Mouse (Mus musculus) kidney, postnatal 14 days (tissue): ENCODE results near the gene Epha4.

Experiments
- DNase-seq: peaks from one replicate; pipeline ENCODE4 v3.0.0; 2022; ENCODE audit warnings: mixed read lengths

Gene Epha4

GRCm38 (mm10) chr1:77440512-77440911 is 74.4 kb downstream of the Epha4 start:
- DNase-seq: no peak

DNA sequence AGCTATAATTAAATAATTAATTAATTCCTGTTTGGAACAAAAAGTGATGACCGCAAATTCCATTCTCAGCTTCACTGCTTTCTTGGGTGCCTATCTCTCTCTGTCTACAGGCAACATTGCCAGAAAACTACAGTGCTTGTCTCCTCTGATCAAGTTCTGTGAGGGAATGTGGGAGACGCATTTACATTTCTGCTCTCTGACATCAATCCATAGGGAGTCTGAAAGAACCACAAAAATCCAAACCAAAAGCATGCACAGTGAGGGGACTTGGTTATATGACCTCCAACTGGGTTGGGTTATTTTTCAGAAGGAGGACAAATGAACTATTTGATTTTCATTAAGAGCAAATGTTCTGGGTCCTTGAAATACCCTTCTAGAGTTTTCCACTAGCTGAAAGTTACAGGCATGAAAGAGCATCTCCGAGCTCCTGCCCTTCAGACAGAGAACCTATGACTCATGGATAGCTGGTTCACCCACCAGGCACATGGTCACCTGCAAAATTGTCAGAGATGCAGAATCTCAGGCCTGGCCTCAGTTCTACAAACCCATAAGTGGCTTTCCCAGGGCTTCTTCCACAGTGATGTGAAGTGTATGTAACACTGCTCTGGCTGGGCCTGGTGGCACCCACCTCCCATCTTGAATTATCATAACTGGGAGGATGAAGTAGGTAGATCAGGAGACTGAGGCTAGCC is 75.4 kb downstream of the Epha4 start:
- DNase-seq: no peak

DNA sequence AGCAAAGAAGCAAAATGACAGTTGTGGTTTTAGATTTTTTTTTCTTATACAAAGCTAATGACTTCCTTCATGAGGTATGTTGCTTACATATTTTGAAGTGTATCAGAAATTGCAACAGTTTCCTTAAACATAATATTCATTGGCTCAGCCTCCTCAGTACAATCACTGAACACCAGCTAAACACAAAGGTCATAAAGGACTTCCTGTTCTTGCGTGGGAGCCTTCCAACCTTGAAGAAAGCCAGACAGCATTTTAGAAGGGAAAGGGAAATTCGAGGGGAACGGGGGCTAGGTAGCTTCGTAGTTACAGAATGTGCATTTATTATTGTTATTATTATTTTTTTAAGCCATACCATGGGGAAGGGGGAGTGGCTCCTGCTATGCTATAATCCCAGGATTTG is 76.2 kb downstream of the Epha4 start:
- no peak for DNase-seq

- no peak for DNase-seq
These were observed 76.8 kb downstream of the Epha4 start for GRCm38 (mm10) chr1:77437881-77438610.

- DNase-seq: no peak
These were observed 79.8 kb downstream of the Epha4 start for GRCm38 (mm10) chr1:77435045-77435444.

DNA sequence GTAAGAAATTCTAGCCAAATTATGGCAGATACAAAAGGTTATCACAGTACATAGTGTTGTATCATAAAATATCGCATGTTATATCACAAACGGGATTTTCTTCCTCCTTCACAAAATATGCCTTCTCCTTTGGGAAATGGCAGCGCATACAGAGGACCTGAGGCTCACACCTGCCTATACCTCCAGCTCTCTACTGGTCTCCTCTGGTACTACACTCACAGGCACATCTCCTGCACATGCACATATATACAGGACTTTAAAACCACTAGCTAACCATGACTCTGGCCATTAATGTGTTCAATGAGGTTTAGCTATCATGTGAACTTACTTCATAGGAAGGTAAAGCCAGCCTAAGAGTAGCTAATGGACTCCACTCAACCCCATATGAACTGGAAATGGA is 81.7 kb downstream of the Epha4 start:
- no peak for DNase-seq

- DNase-seq: no peak
These were observed 82.4 kb downstream of the Epha4 start for GRCm38 (mm10) chr1:77432489-77432888.

- peak; percentile 37 for DNase-seq
These were observed 85.7 kb downstream of the Epha4 start for GRCm38 (mm10) chr1:77429174-77429573.

- DNase-seq: no peak
These were observed 87.9 kb downstream of the Epha4 start for GRCm38 (mm10) chr1:77426956-77427355.

DNA sequence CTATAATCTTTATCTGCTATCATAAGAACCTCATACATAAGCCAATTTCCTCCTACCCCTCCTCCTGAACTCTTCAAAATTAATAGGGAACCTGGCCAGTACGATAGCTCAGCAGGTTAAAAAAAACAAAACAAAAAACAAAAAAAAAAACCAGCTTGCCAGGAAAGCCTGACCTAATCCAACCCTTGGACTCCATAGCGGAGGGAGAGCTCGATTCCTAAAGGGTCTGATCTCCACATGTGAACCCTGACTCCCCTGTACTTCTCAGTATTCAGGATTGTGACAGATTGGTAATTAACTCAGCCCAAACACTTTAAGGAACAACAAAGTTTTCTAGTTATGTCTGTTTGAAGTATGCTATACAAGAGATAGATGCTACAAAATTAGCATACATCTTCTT is 89.7 kb downstream of the Epha4 start:
- no peak for DNase-seq

DNA sequence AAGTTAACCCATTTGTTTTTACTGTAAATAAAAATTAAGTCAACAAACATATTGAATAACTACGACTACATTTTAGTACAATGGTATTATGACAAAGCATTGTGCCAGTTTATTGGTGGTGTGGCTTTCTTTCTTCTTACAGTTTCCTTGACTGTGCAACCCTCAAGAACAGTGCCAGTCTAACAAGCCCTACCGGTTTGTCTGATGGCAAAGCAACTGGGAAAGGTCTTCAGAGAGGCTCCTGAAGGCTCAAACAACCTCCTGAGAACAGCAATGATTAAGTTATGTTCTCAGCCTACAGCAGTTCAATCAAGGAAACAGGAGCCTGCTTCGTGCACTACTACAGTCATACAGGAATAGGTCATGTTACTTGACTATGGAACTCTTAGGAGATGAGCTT is 93.8 kb downstream of the Epha4 start:
- no peak for DNase-seq

- DNase-seq: no peak
These were observed 94.5 kb downstream of the Epha4 start for GRCm38 (mm10) chr1:77420348-77420747.

GRCm38 (mm10) chr1:77416872-77417271 is 98.0 kb downstream of the Epha4 start:
- no peak for DNase-seq

GRCm38 (mm10) chr1:77412871-77413669 is 101.8 kb downstream of the Epha4 start:
- DNase-seq: no peak

DNA sequence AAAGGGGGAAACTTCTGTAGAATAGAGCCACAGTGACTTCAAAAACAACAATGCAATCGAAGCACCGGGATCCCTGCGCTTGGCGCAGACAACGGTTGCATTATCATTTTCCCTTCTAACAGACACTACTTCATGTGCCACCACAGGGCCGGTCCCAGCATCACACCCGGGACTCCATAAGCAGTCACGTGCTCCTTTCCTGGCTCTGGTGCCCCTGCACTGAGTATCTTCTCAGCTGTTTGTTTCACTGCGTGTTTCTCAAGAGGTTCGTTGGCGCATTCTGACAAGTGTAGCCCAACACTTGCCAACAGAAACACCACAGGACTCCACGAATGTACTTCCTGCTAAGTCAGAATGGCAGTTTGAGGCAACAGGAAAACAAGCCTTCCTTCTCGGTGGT is 102.6 kb downstream of the Epha4 start:
- no peak for DNase-seq

GRCm38 (mm10) chr1:77411222-77411621 is 103.7 kb downstream of the Epha4 start:
- DNase-seq: no peak

- DNase-seq: no peak
These were observed 104.2 kb downstream of the Epha4 start for GRCm38 (mm10) chr1:77410716-77411115.

GRCm38 (mm10) chr1:77410153-77410552 is 104.7 kb downstream of the Epha4 start:
- DNase-seq: no peak

DNA sequence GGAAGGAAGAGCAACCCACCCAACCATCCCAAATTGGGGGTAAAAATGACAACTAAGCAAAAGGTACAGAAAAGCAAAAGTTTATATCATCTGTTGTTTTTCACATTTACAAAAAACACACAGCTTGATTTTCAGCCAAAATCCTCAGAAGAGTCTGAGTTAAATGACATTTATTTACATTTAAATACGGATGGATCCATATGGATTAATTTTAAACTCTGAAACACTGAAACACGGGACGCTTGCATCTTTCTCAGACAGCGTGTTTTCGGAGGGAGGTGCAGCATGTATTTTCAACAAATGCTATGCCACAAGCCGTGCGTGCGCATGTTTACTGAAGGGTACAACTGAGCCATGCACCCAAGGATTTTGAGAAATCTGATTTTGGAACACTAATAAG is 105.4 kb downstream of the Epha4 start:
- no peak for DNase-seq

DNA sequence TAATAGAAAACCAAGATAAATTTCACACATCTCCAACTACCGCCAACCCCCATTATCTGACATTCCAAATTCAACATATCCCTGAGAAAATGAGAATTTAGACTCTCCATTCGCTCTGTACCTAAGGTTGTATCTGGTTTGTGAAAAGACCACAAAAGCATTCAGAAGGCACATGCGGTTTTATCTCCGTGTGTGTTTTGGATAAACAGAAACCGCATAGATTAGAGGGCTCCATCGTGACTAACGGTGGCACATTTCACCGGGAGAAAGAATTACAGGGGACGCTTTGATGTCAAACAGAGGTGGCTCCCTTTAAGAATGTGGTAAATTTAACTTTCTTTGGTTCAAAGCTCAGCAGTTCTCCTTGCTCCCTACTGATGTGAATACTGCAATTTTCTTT is 107.5 kb downstream of the Epha4 start:
- no peak for DNase-seq

GRCm38 (mm10) chr1:77406631-77407030 is 108.3 kb downstream of the Epha4 start:
- no peak for DNase-seq

- no peak for DNase-seq
These were observed 110.4 kb downstream of the Epha4 start for GRCm38 (mm10) chr1:77404537-77404936.

DNA sequence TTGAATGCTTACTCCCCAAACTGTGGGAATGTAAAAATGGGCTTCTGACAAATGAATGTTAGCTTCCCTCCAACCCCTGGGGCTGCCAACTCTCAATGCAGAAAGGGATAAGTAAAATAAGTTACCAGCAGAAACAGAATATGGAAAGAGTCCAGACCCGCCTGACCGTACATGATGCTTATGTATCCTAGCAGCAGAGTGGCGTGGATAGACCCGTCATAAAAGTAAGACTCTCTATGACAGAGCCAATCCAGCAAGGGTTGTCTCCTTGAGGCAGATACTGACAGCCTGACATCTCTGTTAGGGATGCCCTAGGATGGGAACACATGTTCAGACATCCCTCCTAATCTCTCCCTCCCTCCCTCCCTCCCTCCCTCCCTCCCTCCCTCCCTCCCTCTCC is 111.9 kb downstream of the Epha4 start:
- no peak for DNase-seq

DNA sequence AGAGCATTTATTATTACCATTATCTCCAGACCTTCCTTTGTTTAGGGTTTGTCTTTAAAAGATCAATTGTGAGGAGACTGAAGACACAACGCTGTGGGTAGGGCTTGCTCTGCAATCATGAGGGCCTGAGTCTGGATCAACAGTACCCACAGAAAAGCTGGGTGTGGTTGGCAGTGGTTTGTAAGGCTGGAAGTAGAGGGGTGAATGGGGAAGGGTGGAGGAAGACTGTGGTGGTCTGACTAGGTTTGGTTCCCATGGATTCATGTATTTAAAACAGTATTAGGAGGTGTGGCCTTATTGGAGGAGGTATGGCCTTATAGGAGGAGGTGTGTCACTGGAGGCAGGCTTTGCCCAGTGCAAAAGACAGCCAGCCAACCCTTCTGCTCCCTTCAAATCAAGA is 113.4 kb downstream of the Epha4 start:
- DNase-seq: no peak
